Mouse (Mus musculus) MEL (cell line): ENCODE results near the gene Hmg20a.

Experiments used
- CHD2 ChIP-seq: IDR thresholded peaks from 2 replicates; pipeline ENCODE4 v1.6.1; 2011; ENCODE audit warnings: low read length, improper control_type of control experiment
- CTCF ChIP-seq, 3 experiments: IDR thresholded peaks in 2 of 3; conservative IDR thresholded peaks in 1 of 3; 2 replicates each; pipeline ENCODE4 v1.5.1; 2011 to 2012; ENCODE audit warnings: low read length in 3 of 3, low read depth in 2 of 3, mild to moderate bottlenecking in 2 of 3, improper control_type of control experiment in 1 of 3, inconsistent platforms in 1 of 3, mixed read lengths in 1 of 3, moderate library complexity in 1 of 3; ENCODE audit not compliant: control insufficient read depth in 1 of 3, insufficient read depth in 1 of 3, poor library complexity in 1 of 3, severe bottlenecking in 1 of 3
- E2F4 ChIP-seq: IDR thresholded peaks from 2 replicates; pipeline ENCODE4 v1.6.1; 2011; ENCODE audit warnings: low read depth, low read length, improper control_type of control experiment, borderline replicate concordance
- EP300 ChIP-seq, 2 experiments: IDR thresholded peaks; 2 replicates each; pipeline ENCODE4 v1.6.1; 2011; ENCODE audit warnings: improper control_type of control experiment in 2 of 2, low read length in 2 of 2, low read depth in 1 of 2, mild to moderate bottlenecking in 1 of 2
- GATA1 ChIP-seq: IDR thresholded peaks from 2 replicates; pipeline ENCODE4 v1.6.1; 2011; ENCODE audit warnings: low read depth, low read length, improper control_type of control experiment
- MYC ChIP-seq: IDR thresholded peaks from 2 replicates; pipeline ENCODE4 v1.6.1; 2011; ENCODE audit warnings: low read depth, mild to moderate bottlenecking, low read length, improper control_type of control experiment, moderate library complexity
- ZMIZ1 ChIP-seq: IDR thresholded peaks from 2 replicates; pipeline ENCODE4 v1.6.1; 2012; ENCODE audit warnings: low read depth, mild to moderate bottlenecking, inconsistent platforms, low read length, improper control_type of control experiment, moderate library complexity

DNA sequence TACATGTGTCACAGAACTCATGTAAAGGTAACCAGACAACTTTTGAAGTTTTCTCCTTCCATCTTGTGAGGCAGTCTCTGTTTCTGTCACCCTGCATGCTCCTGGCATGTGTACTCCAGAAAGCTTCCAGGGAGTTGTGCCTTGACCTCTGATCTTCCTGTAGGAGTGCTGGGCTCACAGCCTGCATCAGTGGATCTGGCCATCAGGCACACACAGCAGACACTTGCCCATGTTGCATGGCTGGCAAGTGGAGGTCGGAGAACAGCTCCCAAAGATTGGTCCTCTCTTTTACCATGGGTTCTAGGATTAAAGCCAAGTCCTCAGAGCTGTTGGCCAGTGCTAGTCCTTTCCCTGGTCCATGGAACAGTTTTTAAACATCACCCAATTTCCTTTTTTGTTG lies 44.2 kb downstream of the Hmg20a start:
- no peak for TF ChIP-seq EP300 (IDR thresholded peaks at IDR 0.05; ENCODE audit: low read depth in 1 of 2, low read length in 2 of 2)
- TF ChIP-seq MYC, result no peak
- no peak for TF ChIP-seq ZMIZ1
- no peak for TF ChIP-seq GATA1
- no peak for TF ChIP-seq CHD2
- TF ChIP-seq CTCF (IDR thresholded peaks at IDR 0.05 in 2 of 3, conservative IDR thresholded peaks at IDR 0.05 in 1 of 3; ENCODE audit: control insufficient read depth in 1 of 3, insufficient read depth in 1 of 3, low read depth in 2 of 3, low read length in 3 of 3, poor library complexity in 1 of 3, severe bottlenecking in 1 of 3), result no peak
- no peak for TF ChIP-seq E2F4
